Mouse (Mus musculus): ENCODE results near the gene Ndel1.
"Not testable (repeated sequence)": the region's sequence is repeated elsewhere in the genome, so short reads cannot be mapped to it uniquely, and the experiment has no call there.

The Ndel1 gene

DNA sequence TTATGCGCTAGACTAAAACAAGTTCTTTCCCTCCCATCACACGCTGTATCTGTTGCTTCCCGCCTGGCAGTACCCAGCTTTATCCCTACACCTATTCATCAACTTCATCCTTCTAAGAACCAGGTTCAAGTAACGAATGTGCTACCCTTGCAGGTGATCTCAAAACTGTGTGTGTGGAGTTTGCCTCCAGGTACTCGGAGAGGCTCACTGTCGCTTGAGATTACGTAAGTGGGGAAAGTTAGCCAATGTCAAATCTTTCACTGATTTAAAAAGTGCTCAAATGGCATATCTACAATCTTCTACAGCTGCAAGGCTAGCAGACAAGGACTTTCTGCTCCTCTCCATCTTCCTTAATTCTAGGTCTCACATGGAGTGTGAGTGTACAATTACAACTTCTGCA, 20.8 kb downstream of the Ndel1 start:
- DNase-seq = no peak

- DNase-seq = no peak
Measured at GRCm38 (mm10) chr11:68839606-68840005, 32.1 kb downstream of the Ndel1 start.

- no peak for DNase-seq
Measured at GRCm38 (mm10) chr11:68835034-68835433, 36.6 kb downstream of the Ndel1 start.

DNA sequence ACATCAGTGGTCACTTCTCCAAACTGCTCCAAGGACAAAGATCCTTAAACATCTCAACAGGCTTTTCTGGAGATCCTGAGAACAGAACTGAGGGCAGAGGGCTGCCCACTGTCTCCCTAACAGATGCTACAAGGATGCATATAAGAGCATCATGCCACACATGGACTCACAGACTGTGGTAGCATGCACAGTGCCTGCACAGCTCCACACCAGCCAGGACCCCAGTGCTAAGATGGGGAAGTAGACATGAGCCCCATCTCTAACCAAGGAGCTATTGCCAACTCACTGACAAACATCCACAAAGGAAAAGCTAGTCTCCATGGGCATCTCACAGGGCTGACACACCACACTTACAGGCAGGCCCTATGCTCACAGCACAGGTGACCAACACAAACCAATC, 38.1 kb downstream of the Ndel1 start:
- no peak for DNase-seq

GRCm38 (mm10) chr11:68832793-68833192, 38.9 kb downstream of the Ndel1 start:
- DNase-seq = no peak

GRCm38 (mm10) chr11:68831580-68831979, 40.1 kb downstream of the Ndel1 start:
- DNase-seq = not testable (repeated sequence)

- no peak for DNase-seq
Measured at GRCm38 (mm10) chr11:68826735-68827134, 44.9 kb downstream of the Ndel1 start.

GRCm38 (mm10) chr11:68822326-68822725, 49.3 kb downstream of the Ndel1 start:
- no peak for DNase-seq

DNA sequence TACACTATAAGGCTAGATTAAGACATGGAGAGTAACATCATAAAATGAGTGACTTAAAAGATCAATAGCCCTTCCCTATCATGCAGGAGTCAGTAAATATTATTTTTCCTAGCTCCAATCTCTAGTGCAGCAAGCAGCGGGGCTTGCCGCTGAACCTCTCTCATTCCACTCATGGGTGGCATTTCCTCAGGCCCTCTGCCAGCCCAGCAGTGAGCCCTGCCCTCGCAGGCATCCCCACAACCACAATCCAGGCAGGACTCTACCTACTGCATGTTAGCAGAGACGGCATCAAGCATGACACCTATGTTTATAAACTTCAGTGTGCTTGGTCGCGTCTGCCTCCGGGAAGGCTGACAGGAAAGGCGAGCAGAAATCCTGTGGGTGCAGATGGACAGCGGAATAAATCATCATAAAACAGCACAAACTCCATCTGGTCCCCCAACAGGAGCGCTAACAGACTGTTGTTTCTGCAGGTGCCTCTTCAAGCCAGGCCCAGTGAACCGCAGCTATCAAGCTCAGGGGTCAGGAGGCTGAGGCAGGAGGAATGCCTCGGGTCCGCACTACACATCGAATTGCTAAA, 52.3 kb downstream of the Ndel1 start:
- no peak for DNase-seq

- no peak for DNase-seq
Measured at GRCm38 (mm10) chr11:68818416-68818815, 53.2 kb downstream of the Ndel1 start.

GRCm38 (mm10) chr11:68811881-68812577, 59.6 kb downstream of the Ndel1 start:
- DNase-seq = no peak

DNA sequence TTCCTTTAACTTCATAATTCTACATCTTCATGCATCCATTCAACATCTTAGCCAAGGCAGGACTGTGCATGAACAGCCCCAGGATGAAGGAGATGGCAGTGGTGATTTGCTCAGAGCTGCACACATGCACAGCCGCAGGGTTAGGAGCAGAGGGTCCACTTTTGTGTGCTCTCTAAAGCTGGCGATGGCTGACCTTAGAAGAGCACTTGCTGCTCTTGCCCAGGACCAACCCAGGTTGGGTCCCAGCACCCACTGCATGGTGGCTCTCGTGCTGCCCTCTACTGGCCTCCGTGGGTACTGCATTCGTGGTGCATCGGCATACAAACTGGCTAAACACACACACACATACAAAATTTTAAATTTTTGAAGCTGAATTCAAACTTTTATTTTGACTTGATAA, 63.9 kb downstream of the Ndel1 start:
- DNase-seq = peak; percentile 81

GRCm38 (mm10) chr11:68805148-68805547, 66.5 kb downstream of the Ndel1 start:
- no peak for DNase-seq

DNA sequence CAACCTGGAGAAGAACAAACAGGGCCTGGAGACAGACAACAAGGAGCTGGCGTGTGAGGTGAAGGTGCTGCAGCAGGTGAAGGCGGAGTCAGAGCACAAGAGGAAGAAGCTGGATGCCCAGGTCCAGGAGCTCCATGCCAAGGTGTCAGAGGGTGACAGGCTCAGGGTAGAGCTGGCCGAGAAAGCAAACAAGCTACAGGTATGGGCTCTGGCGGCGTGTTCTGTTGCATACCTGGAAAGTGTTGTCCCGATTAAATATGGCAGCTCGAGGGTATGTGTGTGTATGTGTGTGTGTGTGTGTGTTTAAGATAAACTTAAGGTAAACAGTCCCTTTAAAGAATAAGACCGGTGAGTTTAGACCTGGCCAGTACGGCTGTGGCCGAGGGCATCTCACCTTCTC, 73.4 kb downstream of the Ndel1 start:
- no peak for DNase-seq

DNA sequence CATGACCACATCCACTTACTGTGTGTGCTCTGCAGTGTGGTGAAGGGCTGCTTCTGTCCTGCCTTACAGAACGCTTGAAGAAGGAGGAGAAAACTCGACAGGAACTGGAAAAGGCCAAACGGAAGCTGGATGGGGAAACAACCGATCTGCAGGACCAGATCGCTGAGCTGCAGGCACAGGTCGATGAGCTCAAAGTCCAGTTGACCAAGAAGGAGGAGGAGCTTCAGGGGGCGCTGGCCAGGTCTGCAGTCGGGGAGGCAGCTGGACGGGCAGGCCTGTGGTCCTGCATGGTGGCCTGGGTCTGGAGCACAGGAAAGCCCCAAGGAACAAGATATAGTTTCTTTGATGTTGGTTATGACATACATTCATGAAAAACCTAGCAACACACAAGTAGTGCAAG, 79.9 kb downstream of the Ndel1 start:
- no peak for DNase-seq

DNA sequence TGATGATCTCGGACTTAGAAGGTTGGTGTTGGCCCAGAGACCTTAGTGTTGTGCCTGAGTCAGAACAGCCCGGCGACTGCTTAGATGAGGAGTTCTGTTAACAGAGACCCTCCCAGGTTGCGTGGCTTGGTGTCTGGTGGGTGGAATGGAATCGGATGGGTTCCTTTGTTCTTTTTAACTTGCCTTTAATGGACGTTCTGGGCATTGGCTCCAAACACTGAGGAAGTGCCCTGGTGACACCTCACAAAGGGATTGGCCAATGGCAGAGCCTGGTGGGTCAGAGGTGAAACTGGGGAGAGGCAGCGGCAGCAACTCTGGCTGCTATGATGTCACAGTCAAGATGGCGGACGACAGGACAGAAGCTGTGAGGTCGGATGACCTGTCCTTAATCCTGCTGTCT, 80.9 kb downstream of the Ndel1 start:
- DNase-seq = no peak

DNA sequence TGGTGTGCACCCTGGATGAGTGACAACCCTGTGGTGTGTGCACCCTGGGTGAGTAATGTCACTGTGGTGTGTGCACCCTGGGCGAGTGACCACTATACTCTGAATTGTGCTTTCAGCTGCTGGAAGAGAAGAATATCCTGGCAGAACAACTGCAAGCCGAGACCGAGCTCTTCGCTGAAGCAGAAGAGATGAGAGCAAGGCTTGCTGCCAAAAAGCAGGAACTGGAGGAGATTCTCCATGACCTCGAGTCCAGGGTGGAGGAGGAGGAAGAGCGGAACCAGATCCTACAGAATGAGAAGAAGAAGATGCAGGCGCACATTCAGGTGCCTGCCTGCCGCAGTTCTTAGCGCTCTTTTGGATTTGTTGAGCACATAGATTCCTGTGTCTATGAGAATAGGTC, 84.4 kb downstream of the Ndel1 start:
- DNase-seq = no peak

GRCm38 (mm10) chr11:68785813-68786212, 85.8 kb downstream of the Ndel1 start:
- DNase-seq = no peak

GRCm38 (mm10) chr11:68782336-68782735, 89.3 kb downstream of the Ndel1 start:
- DNase-seq = no peak

DNA sequence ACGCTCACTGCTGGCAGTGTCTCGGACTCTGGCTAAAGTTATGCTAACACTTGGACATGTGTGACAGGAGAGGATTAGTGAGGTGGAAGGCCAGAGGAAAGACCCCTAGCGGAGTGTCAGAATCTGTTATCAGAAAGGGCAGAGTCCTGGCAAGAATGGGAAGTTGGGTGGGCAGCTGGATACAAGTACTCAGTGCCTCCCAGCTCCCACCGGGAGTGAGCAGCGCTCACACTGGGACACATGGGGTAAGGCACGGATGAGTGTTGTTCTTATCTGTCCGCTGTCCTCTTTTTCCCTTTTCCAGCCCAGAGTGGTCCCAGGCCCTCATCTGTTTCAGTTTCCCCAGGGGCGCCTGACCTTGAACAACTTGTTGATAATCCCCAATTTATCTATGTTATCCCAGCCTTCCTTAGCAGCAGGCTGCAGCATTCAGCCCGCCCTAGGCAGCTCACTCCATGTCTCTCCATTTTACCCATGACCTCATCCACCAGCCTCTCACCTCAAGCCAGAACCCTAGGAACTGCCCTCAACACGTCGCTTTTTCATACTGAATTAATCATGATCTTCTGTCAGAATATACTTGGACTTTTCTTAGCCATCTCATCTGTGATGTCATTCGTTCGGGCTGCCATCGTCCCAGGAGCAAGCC, 91.1 kb downstream of the Ndel1 start:
- DNase-seq = no peak

- DNase-seq = no peak
Measured at GRCm38 (mm10) chr11:68779735-68780465, 91.8 kb downstream of the Ndel1 start.

DNA sequence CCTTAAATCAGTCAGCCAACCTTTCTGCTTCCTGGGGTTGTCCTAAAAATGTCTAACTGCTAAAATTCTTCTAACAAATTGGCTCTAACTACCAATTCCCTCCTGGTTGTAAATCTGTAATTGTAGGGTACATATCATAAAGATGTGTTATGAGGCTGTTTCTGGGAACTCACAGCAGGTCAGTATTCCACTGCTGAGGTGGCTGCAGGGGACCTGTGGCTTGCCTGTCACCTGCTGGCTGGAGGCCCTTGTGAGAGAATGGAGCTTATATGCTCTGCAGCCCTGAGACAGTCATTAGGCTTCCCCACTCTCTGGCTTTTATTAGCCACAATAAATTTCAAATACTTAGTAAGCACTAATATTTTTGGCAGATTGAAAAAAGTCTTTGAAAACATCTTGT, 92.8 kb downstream of the Ndel1 start:
- no peak for DNase-seq

DNA sequence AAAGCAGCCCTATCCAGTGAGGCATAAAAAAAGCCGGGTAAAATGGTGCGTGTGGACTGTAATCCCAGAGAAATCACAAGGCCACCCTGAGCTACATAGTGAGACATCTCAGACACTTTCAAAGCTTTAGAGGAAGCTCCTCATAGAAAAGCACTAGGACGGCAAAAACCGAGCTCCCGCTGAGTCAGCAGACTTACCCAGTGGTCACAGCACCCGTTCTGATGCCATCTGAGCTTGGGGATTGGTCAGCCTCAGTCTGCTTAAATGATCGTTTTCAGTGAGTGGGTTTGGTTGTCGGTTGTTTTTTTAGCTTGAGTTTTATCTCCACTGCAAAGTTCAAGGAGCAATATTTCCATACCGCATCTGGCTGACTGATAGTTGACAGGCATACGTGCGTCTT, 93.7 kb downstream of the Ndel1 start:
- DNase-seq = no peak

- no peak for DNase-seq
Measured at GRCm38 (mm10) chr11:68776147-68776655, 95.5 kb downstream of the Ndel1 start.
